Mouse (Mus musculus) brain, embryonic 18.5 days (tissue): Measurements from ENCODE around the gene Tph1.
A peak's percentile ranks its signal among the peaks of the same experiment; 100 is the strongest.

Source experiments
- DNase-seq: peaks from one replicate; pipeline ENCODE4 v3.0.0-alpha.2; 2012; ENCODE audit warnings: low read depth, low spot score

Gene Tph1

DNA sequence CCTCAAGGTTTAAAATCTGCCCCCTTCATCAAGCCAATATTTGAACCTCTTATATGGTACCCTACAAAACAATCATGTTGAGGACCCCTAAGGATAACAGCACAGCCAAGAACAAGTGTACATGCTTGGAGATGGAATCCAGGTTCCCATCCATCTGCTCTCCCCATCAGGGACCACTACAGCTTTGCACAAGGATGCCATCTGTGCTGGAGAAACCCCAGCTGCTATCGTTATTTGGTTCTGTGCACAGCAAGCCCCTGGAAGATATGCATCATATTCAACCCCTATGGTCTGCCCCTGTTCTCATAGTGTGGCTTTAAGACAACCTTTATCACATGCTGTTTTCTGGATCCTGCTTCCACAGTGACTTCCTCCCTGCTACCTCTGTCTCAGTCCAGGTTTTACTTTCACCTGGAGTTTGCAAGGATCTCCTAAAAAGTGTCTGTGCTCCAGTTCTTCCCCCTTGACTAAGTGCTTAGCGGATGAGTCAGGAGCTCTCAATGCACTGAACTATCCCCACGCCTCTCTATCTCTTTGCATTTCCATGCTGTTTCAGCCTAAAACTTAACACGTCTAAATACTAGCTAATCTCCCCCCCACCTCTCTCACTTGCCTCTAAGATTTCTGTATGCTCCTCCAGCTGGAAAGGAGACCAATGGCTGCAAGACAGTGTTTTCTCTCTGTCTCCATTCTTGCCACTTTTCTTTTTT is 23.8 kb downstream of the Tph1 start:
- DNase-seq, result no peak

DNA sequence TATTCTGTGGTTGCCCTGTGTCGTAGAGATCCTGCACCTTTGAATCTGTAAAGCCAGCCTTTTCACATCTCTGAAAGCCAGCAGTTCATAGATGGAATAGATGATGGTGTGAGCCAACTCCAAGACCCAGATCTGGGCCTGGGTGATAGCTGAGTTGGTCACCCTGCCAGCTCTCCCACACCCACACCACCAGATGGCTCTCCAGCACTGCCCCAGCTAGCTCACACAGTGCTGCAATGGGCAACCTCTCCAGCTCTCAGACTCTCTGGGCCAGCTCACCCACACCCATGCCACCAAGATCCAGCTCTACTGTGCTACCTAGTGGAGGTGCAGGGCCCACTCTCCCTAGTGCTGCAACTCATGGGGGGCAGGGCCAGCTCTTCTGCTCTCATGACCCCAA is 29.2 kb downstream of the Tph1 start:
- DNase-seq, result no peak

DNA sequence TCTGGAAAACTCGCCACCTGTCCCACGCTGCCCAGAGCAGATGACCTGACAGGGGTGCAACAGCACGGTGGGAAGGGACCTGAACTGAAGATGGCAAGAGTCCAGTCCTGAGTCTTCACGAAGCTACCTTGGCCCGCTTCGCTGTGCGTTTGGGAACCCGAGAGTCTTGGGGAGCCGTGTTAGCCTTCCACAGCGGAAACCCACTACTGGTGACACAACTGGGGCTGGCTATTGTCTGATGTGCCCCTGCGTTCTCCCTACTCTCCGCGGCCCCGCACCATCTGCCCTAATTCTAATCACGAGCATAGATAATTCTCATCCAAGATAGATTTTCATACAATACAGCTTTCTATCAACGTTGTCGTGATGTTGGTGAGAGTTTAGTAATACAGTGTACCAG is 32.3 kb downstream of the Tph1 start:
- DNase-seq, result no peak

DNA sequence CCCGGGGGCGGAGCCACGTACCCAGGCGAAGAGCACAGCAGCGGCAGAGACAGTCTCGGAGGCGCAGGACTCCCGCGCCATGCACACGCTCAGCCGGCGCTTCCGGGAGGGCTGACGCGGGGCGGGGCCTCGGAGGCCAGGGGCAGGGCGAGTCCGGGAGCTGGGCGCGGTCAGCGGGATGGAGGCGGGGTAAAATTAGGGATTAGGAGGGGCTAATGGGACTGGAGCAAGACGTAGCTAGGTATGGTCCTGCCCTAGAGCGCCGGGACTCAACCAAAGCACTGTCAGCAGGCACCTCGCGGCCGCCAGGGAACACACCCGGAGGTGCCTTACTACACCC is 32.7 kb downstream of the Tph1 start, which contains the start of gene Sergef:
Gene Sergef (minus strand): TSS at position 116 of the 340 bp plus-strand sequence.
- peak; percentile 80 for DNase-seq

DNA sequence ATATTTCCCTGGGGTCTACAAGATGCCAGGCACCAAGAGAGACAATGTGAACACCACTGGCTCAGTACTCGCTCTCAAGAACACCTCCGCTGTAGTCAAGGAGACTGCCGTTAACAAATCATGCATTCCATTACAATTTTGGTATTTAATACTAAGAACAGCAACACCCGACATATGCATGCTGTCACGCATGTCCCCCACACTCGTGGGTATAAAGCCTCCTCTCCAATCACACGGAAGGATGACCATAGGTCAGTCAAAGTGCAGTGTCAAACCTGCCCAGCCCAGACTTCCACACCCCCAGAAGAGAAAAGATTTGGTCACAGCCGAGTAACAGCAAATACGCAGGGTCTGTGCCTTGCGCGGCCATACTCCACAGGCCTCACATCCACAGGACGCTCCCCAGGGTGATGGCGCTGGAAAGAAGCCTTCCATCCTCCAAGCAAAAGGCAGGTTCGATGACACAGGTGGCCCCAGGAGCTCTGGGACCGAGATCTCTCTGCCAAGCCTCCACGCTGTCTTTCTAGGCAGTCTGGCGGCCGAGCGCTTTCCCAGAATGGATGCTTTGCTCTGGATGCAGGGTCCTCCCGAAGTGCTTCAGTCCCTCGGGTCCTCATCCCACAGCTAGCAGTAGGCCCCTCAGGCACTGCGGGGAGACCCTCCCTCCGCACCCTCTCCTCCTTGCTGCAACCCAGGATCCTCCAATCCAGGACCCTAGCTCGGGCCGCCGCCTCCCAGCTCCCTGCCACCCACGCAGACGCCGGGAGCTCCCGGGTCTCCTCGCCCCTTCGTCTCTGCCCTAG is 33.2 kb downstream of the Tph1 start:
- DNase-seq, result no peak

DNA sequence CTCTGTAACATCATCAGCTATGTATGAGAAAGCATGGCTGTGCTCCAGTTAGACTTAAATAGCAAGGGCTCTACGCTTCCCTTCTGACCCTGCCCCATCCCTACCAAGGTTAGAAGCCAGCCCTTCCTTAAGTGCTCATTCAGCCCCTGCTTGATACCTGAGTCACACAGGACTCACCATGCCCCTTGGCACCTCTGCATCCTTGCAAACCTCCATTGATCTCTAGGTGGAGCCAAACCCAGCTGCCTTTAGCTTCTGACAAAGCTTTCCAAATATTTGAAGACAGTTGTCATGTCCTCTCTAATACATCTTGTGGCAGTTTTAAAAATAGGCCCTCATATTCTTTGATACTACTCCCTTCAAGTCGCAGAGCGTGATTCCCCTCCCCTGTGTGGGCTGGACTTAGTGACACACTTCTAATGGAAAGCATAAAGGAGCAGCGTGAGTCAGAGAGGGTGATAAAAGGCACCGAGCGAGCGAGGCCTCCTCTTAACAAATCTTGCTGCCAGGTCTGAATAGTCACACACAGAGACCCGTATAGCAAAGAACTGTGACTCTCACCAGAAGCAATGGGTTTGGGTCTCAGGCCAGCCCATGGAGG is 43.9 kb downstream of the Tph1 start:
- DNase-seq, result no peak

DNA sequence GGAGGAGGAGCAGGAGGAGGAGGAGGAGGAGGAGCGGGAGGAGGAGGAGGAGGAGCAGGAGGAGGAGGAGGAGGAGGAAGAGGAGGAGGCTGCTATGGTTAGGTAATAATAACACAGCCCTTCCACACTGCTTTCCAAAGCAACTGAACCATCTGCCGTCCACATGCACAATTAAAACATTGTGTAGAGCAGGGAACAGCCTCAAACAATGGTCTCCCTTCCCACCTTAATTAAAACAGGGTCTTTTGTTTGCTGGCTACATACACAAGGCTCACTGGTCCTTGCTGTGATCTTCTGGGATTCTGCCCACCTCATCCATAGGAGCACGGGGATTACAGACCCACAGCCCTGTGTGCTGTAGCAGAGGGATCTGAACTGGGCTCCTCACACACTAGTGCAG is 48.4 kb downstream of the Tph1 start:
- no peak for DNase-seq

DNA sequence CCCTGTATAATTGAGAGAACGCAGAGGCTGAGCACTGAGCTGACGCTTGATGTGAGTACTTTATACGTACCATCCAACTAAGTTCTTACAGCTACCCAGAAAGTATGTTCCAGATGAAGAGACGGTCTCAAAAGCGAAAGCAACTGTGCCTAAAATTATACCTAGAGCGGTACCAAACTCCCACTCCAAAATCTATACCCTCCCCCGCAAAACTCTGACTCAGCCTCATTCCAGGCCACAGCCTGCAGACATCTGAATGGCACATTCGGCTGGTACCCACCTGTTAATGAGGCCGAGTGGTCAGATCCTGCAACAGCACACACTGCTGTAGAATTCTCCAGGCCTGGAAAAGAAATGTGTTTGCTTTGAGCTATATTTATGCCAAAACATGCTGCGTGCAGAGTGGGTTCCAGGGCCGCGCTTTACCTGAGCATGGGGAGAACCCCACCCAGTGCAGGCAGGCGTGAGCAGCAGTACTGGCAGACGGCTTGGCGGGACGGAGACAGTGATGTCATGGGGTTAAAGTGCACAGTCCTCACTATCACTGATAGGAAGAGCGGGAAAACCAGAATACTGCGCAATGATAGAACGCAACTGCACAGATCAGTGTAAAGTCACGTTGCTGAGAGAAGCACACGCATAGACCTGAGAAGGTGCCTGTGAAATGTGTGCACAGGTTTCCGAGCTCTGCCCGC is 53.8 kb downstream of the Tph1 start:
- no peak for DNase-seq

DNA sequence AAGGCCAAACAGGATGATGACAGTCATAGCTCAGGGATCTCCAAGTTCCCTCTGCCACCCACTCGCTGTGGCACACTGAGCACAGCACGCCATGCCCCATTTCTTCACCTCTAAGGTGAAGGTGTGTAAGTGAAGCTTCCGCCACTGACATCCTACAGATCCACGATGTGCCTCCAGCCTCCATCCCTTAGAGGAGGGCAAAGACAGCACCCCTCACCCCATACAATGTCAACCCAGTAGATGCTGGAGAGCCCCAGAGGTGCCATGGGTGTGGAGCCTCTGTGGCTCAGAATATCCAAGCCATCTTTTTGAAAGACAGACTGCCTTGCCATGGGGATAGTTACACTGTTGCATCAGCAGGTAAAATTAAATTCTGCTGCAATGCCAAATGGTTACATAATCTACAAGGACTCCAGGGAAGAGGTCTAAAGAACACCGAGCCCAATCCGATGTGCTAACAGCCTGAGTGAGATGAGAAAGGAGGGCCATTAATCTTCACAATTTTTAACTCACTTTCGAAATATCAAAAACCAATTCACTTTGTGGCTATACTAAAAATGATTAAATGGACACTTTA is 55.8 kb downstream of the Tph1 start:
- DNase-seq, result no peak

DNA sequence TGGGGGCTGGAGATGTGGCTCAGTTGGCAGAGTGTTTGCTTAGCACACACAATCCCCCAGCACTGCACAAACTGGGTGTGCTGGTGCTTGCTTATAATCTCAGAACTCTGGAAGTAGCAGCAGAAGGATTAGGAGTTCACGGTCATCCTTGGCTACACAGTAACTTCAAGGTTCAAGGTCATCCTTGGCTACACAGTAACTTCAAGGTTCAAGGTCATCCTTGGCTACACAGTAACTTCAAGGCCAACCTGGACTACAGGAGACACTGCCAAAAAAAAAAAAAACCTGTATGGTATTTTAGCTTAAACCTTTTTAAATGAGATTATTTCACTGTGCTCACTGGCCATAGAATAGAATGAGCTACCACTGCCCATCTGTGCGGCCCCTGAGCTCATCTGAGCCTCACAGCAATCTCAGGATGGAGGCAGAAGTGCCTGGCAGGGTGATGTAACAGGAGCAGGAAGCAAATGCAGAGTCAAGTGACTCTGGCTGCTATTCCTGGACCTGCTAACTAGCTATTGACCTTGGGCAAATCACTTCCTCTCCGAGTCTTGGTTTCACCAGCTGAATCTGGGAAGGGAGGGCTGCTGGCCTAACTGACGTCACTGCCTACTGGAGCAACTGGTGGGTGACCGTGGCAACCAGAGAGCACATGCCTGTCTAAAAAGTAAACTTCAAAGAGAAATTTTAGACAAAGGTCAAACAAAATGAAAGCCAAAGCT is 56.9 kb downstream of the Tph1 start:
- no peak for DNase-seq

DNA sequence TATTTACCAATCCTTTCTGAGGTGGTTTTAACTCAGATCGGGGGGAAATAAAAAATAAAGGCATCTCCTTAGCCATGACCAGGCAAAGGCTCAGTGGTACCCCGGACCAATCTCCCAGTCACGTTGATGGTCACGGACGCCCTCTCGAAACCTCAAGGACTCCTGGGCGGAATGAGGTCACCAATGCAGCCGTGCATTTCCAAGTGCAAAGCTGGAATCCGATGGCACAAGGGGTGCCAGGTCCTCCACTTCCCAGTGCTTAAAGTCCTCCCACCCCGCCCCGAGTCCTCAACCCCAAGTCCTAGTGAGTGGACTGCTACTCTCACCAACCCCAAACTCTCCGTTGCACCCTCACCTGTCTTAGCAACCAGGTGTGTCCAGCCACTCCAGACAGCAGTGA is 58.1 kb downstream of the Tph1 start:
- no peak for DNase-seq

DNA sequence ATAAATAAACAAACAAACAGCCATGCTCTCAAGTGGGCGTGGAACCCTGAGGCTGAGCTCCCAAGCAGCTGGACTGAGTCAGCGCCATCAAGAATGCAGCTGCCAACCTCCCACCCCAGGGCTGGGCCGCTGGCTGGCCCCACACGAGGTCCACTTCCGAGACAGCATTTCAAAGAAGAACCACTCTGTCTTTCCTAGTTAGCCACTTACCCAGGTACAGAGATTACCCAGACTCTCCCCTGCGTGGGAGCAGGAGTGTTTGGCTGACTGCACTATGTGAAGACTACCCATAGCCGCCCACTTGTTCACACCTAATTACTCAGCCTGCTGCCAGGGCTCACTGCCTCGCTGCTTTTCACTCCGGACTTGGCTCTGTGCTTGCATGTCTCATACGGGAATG is 59.2 kb downstream of the Tph1 start:
- DNase-seq, result no peak

DNA sequence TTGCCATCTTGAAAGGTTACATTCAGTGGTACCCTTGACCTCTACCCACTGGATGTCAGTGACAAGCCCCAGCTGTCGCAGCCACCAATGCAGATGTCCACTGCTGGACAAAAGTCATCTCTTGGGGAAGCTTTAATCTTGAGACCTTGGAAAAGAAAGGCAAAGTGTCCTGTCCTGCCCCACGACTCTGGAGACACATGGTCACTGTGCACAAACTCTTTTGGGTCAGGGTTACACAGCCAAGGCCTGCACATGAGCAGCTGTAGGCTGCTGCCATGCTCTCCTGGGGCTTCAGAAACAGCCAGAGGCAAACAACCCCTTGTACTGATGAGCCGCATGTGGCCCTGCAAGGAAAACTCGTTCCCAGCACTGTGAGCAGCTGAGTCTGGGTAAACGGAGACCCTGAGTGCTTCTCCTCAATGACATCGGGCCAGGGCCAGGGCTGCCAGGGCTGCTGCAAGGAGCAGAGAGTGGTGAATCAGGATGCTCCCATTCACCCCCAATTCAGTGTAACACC is 59.9 kb downstream of the Tph1 start:
- no peak for DNase-seq

DNA sequence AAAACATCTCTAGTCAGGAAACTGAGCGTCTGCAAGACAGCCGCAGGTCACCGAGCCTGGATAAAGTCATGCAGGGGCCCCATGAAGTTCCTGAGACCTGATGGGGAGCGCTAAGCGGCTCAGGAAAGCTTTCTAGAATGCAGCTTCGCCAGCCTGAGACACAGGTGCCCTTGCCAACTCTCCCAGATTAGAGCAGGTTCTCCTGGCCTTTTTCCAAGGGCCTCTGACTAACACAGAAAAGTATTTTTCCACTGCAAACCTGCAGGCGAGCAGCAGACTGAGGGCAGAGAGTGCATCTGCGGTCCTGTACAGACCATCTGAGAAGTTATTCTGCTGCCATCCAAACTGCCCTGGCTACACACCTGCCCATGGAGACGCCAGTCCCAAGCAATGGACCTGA is 60.4 kb downstream of the Tph1 start:
- no peak for DNase-seq

DNA sequence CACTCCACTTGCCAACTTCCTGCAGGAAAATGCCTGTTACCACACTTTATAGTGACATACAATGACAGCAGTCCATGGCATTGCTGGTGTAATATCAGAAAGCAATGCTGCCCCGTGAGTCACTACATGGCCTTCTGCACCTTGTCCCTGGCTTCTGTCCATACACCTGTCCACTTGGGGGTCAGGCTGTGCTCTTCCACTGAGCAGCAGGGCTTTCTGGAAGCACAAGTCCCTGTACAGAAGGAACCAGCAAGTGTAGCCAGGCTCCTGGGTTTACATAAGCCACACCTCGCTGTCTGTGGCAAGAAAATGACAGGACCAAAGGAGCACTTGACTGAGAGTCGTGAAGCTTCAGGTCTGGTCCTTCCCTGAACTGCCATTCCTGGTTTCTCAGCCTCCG is 63.0 kb downstream of the Tph1 start:
- DNase-seq, result no peak

DNA sequence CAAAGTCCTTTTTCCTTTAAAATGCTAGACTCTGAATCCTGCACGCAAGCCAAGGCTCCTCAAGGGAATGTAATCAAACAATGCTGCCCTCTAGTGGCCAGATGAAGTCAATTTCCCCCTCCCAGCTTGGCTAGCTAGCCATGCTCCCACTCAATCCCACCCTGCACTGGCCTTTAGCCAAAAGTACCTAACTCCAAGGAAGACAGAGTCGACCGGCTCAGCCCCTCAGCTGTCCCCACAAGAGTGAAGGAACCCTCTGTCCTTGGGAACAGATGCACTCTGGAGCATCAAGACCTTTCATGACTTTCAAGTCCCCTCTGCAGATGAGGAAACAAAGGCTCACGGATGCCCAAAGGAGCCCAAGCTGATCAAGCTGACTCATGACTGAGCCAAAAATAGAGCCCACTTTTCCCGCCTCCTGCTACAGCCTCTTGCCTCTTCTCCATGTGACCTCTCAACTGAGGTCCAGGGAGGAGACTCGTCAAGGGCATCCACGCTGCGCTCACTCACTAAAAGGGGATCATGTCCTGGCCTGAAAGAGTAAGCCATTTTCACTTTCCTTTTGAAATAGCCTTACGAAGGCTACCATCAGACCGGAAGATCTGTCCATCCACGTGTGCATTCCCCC is 64.8 kb downstream of the Tph1 start:
- no peak for DNase-seq

DNA sequence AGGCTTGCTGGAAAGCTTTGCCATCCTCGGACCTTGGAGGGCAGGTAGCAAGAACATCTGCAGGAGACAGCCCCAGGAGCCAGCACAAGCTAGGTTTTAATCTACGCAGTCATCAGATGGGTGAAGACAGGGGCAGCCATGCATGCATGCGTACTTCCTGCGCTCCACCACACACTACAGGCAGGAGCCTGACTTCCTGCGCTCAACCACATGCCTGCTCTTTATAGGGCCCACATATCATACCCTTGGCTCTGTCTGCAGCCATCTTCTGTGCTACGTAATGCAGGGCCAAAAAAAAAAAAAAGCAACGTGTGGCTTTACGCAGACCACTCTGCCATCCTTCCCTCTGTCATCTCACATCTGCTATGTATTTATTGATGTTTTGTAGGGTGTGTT is 65.3 kb downstream of the Tph1 start:
- no peak for DNase-seq

DNA sequence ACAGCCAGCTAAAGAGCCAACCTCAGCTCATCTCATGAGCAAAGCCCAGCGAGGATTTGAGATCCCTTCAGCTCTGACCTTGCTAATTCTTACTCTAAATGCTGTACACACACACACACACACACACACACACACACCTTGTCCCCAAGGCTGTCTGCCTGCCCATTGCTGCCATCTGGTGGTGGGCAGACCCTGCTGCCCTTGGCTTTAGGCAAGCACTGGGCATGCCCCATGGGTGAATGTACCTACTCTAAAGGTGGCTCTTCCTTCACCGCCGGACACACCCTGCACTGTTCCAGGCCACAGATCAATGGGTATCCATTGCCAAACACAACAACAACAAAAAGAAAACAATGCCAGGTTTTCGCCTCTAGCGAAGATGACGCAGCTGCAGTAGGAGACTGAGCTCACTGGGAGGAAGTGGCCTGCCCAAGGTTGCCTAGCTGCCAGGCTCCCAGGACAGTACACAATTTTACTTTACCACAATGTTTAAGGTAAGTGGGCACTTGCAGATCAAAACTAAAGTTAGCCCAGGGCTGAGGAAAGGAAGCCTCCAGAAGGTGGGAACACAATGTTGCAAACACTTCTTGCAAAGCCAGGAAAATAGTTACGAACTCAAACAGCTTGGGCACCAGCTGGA is 65.8 kb downstream of the Tph1 start:
- DNase-seq, result no peak

DNA sequence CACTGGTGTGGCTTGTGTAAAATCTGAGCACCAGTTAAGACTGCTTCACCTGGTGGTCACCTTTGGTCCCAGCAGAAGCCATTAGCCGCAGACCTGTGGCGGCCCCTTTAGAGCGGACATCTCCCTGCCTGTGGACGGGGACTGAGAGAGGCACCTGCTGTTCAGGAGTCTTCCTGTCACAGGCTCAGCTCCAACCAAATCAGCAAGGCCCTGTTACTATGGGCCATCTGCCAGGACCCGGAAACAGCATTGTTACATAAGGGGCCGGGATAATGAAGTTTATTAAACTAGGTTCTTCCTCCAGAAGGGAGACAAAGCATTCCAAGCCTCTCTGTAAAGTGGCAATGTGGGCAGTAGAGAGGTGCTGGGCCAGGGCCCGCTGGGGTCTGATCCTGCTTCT is 69.3 kb downstream of the Tph1 start:
- DNase-seq, result no peak

DNA sequence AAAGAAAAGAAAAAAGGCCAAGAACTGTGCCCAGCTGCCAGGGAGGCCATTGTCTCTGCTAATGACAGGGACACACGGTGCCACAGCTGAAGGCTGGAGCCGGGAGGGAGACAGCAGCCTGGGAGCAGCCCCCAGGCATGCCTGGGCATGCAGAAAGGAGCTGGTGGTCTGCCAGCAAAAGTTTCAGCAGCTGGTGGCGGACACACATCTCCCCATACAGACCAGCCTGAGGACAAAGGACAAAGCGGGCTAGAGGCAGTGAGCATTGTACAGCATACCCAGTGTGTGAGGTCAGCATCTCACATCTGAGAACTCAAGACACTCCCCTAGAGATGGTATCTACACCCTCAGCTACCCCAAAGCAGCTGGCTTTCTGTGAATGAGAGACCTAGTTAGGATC is 70.3 kb downstream of the Tph1 start:
- DNase-seq, result no peak
